Mouse (Mus musculus): Measurements from ENCODE around the gene H3f3b.

DNA sequence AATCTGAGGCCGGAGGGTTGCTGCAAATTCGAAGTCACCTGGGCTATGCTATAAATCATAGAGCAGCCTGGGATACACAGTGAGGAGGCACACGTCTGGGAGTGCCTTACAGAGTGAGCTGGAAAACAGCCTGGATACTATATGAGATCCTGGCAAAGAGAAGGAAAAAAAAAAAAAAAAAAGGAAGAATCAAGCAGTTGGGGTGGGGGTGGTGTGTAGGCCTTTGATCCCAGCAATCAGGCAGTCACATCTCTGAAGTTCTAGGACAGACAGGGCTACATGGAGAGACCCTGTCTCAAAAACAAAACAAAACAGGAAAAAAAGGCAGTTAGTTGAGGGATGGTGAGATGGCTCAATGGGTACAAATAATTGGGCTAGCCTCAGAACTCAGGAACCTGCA lies 8.9 kb upstream of the H3f3b start:
- TF ChIP-seq CTCF (IDR thresholded peaks at IDR 0.05), result no peak
- no peak for TF ChIP-seq EP300 (IDR thresholded peaks at IDR 0.05)

Data from lung, postnatal 0 days (tissue).